Comparison of ENCODE assay signal across 29 mouse cellular contexts in the genomic region with DNA sequence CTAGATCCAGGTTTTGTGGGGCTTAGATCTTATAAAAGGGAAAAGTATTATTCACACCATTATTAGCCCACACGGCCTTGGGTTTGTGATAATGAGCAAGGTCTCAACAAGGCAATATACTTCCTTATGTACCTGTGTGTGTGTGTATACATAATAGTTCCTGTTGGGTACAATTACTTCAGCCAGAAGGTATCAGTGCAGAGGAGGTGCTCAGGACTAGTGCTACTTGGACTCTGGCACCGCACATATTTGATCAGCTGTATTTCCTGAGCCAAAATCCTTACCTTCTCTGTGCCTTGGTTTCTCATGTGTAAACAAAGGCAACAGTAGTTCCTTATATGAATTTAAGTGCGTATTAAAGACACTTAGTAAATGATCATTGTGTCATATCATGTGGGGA.
"Had no signal": no experiment of that assay in that cellular context is flagged by ENCODE, and none has a peak within 500 bp of the region (broad histone marks: within the 10 kb centered on the region; RNA-seq: fewer than 3 reads in every experiment).

No protein-coding gene starts in this region.

- H3K9me3 ChIP-seq: embryonic facial prominence, embryonic 10.5 days; embryonic facial prominence, embryonic 12.5 days; embryonic facial prominence, embryonic 13.5 days; embryonic facial prominence, embryonic 15.5 days; forebrain, embryonic 10.5 days; forebrain, embryonic 12.5 days; forebrain, embryonic 13.5 days; forebrain, embryonic 15.5 days had no signal

- H3K9ac ChIP-seq: embryonic facial prominence, embryonic 12.5 days; embryonic facial prominence, embryonic 13.5 days; embryonic facial prominence, embryonic 15.5 days; forebrain, embryonic 12.5 days; forebrain, embryonic 13.5 days; forebrain, embryonic 15.5 days; forebrain, postnatal 0 days had no signal

- H3K4me2 ChIP-seq: embryonic facial prominence, embryonic 12.5 days; embryonic facial prominence, embryonic 13.5 days; embryonic facial prominence, embryonic 15.5 days; forebrain, embryonic 12.5 days; forebrain, embryonic 13.5 days; forebrain, embryonic 15.5 days had no signal

- DNase-seq: cerebellum, adult 18-20 months; cerebellum, adult 2 months; cerebellum, adult 8-10 months; cerebellum, adult 9-10 months; cerebellum, adult 9-11 months; cerebellum, postnatal 10 days; cerebellum, postnatal 14 days; cerebellum, postnatal 25 days; cerebellum, postnatal 36 days; embryo, embryonic 11 days; forebrain, postnatal 0 days; gastrocnemius, postnatal 10 days; gastrocnemius, postnatal 14 days; gastrocnemius, postnatal 25 days; gastrocnemius, postnatal 36 days; heart, adult 11 months; heart, adult 18-20 months; heart, adult 2 months had no signal

- H3K27ac ChIP-seq: embryonic facial prominence, embryonic 10.5 days; embryonic facial prominence, embryonic 12.5 days; embryonic facial prominence, embryonic 13.5 days; embryonic facial prominence, embryonic 15.5 days; forebrain, embryonic 10.5 days; forebrain, embryonic 12.5 days; forebrain, embryonic 13.5 days; forebrain, embryonic 15.5 days; heart, adult 2 months had no signal

- H3K4me3 ChIP-seq: embryonic facial prominence, embryonic 10.5 days; embryonic facial prominence, embryonic 12.5 days; embryonic facial prominence, embryonic 13.5 days; embryonic facial prominence, embryonic 15.5 days; erythroblast, embryonic 14.5 days; forebrain, embryonic 10.5 days; forebrain, embryonic 12.5 days; forebrain, embryonic 13.5 days; forebrain, embryonic 15.5 days; heart, adult 2 months had no signal

- H3K36me3 ChIP-seq: embryonic facial prominence, embryonic 10.5 days; embryonic facial prominence, embryonic 12.5 days; embryonic facial prominence, embryonic 13.5 days; embryonic facial prominence, embryonic 15.5 days; forebrain, embryonic 10.5 days; forebrain, embryonic 12.5 days; forebrain, embryonic 15.5 days had no signal

- H3K27me3 ChIP-seq: embryonic facial prominence, embryonic 12.5 days; embryonic facial prominence, embryonic 13.5 days; embryonic facial prominence, embryonic 15.5 days; forebrain, embryonic 12.5 days; forebrain, embryonic 13.5 days; forebrain, embryonic 15.5 days had no signal

- ATAC-seq: forebrain, embryonic 13.5 days; forebrain, embryonic 14.5 days; forebrain, embryonic 15.5 days; forebrain, embryonic 16.5 days; forebrain, postnatal 0 days had no signal

- H3K4me1 ChIP-seq: embryonic facial prominence, embryonic 12.5 days; embryonic facial prominence, embryonic 15.5 days; forebrain, embryonic 10.5 days; forebrain, embryonic 12.5 days; forebrain, embryonic 13.5 days; forebrain, embryonic 15.5 days had no signal
